Mouse (Mus musculus) hindbrain, embryonic 16.5 days (tissue): ENCODE data around the gene Fam19a1. TPM values are rescaled to one million over a fixed set of nuclear protein-coding genes. Genes with fewer than 3 reads are reported as not detected.

Source experiments
- ATAC-seq: fragments of 200-750 bp; cut with Nextera tagmentation; 2 replicates; pipeline ENCODE4 v1.8.0; 2017; ENCODE audit warnings: moderate TSS enrichment, moderate library complexity
- H3K27ac ChIP-seq: fragments of 300-500 bp; sonication (generic); 2 replicates; pipeline ENCODE4 v1.5.1; 2014; ENCODE audit warnings: low read depth, mild to moderate bottlenecking, control low read depth, low read length, moderate library complexity
- H3K27me3 ChIP-seq: fragments of 300-500 bp; sonication (generic); replicated peaks from 2 replicates; pipeline ENCODE4 v1.6.1; 2014; ENCODE audit warnings: low read length; ENCODE audit not compliant: control insufficient read depth, insufficient read depth
- H3K36me3 ChIP-seq: fragments of 300-500 bp; sonication (generic); 2 replicates; pipeline ENCODE4 v1.6.1; 2014; ENCODE audit warnings: mild to moderate bottlenecking, low read length, moderate library complexity, mixed read lengths; ENCODE audit not compliant: control insufficient read depth, insufficient read depth
- H3K4me1 ChIP-seq: fragments of 300-500 bp; sonication (generic); 2 replicates; pipeline ENCODE4 v1.6.1; 2014; ENCODE audit warnings: low read depth, low read length; ENCODE audit not compliant: control insufficient read depth, insufficient read depth
- H3K4me2 ChIP-seq: fragments of 300-500 bp; sonication (generic); 2 replicates; pipeline ENCODE4 v1.6.1; 2014; ENCODE audit warnings: mild to moderate bottlenecking, low read length, control low read depth, moderate library complexity
- H3K4me3 ChIP-seq: fragments of 300-500 bp; sonication (generic); 2 replicates; pipeline ENCODE4 v1.5.1; 2014; ENCODE audit warnings: mild to moderate bottlenecking, low read length, control low read depth, moderate library complexity
- H3K9ac ChIP-seq: fragments of 300-500 bp; sonication (generic); 2 replicates; pipeline ENCODE4 v1.6.1; 2014; ENCODE audit warnings: low read depth, mild to moderate bottlenecking, control low read depth, low read length, moderate library complexity
- H3K9me3 ChIP-seq: fragments of 300-500 bp; sonication (generic); 2 replicates; pipeline ENCODE4 v1.6.1; 2014; ENCODE audit warnings: mild to moderate bottlenecking, low read length, moderate library complexity; ENCODE audit not compliant: control insufficient read depth
- WGBS: fragments of 180-500 bp; shearing (Covaris S2); extraction: QIAGEN DNeasy Blood & Tissue Kit; methylation state at CpG from one replicate; pipeline ENCODE4 v1.1.7; 2014; 5-methylcytosine and 5-hydroxymethylcytosine counted together
- polyA plus RNA-seq: library from polyadenylated mRNA; unstranded; fragments of >200 nt; fragmentation: Nextera tagmentation; extraction: Ambion mirVana; gene quantifications from 2 replicates; pipeline ENCODE4 v1.2.1, GENCODE M21; 2015

The Fam19a1 gene
- polyA plus RNA-seq, 1 experiment from 2014 or later: 24.8 TPM

DNA sequence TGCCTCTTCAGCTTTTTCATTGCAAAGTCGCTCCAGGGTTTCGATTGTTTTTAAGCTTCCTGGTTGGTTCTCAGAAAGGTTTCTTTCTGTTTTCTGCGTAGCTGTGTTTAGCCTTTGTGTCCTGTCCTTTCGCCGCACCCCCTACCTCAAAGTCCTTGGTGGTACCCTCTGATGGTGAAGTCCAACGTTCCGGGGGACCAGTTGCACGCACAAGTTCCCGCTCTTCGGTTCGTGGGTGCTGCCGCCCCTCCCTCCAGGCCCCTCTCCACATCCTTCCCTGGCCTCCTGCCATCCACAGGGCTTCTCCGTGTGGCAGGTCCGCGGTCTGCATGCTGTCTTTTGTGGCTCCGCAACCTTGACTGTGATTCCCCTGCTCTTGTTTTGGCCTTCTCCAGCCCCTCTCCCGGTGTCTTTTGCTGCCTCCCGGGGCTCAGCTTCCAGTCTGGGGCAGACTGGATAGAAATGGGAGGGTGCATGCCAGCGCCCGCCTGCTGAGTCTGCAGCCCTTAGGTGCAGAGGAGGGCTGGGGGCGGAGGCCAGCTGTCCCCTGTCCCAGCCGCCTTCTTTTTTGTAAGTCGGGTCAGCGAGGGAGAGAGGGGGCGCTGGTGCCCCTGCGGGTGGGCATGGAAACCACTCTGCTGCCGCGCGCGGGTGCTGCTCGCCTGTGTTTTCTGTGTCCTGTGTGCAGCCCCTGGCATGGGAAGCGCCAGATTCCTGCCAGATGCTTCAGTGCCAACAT is 3.7 kb downstream of the Fam19a1 start:
- no peaks in the 10 kb centered on the region for H3K27me3 ChIP-seq
- peak overlapping the region; percentile 96 for H3K4me2 ChIP-seq
- peak overlapping the region; percentile 81 for H3K9ac ChIP-seq
- no peaks in the 10 kb centered on the region for H3K9me3 ChIP-seq
- peaks cover 2% of the 10 kb centered on the region for H3K4me1 ChIP-seq
- peak; percentile 86 for ATAC-seq
- H3K4me3 ChIP-seq: peak overlapping the region; percentile 62
- under 1% methylated on average over 30 of the region's 32 CpGs for WGBS
- no peaks in the 10 kb centered on the region for H3K36me3 ChIP-seq
- H3K27ac ChIP-seq: peak overlapping the region; percentile 78

DNA sequence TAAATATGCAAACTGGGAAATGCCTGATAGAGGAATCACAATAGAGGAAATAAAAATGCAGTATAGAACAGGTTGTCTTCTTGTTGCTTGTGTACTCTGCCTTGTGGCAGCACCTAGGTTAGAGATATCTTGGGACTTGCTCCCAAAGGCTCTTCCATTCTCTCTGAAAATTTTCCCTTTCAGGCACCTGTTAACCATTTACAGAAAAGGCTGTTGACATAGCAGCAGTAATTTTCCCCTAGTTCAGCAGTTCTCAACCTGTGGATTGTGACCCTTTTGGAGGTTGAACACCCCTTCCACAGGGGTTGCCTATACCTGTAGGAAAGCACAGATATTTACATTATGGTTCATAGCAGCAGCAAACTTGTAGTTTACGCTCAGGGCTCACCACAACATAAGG is 30.4 kb downstream of the Fam19a1 start:
- ATAC-seq: no peak
- Histone ChIP-seq H3K4me2 (no peak overlapping the region), H3K27me3 (no peaks in the 10 kb centered on the region), H3K36me3 (no peaks in the 10 kb centered on the region), H3K4me3 (no peak overlapping the region), H3K9ac (no peak overlapping the region), H3K9me3 (no peaks in the 10 kb centered on the region), H3K4me1 (no peaks in the 10 kb centered on the region), H3K27ac (no peak overlapping the region)
- whole genome bisulfite sequencing: 97% methylated on average over 1 of the region's 1 CpGs

DNA sequence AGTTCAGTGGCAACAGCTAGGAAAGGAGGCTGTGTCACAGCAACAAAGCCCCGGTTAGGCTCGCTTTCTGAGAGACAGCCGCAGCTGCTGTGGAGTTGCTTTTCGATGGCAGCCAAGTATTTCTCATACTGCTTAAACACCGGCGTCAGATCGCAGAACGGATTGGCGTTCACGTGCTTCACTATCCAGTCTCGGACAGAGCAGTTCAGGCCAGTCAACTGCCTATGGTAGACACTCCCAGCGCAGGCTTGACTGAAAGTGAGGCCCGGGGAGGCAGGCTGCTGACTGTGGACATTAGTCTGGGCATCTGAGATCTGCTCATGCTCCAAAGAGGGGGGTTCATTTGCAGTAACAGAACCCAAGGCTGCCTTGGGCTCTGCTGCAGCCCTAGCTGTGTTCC is 52.4 kb downstream of the Fam19a1 start:
- Histone ChIP-seq H3K4me3 (no peak overlapping the region), H3K27ac (no peak overlapping the region), H3K27me3 (no peaks in the 10 kb centered on the region), H3K4me2 (no peak overlapping the region), H3K9me3 (no peaks in the 10 kb centered on the region), H3K9ac (no peak overlapping the region), H3K4me1 (no peaks in the 10 kb centered on the region), H3K36me3 (no peaks in the 10 kb centered on the region)
- no peak for ATAC-seq
- 92% methylated on average over 13 of the region's 13 CpGs for WGBS

DNA sequence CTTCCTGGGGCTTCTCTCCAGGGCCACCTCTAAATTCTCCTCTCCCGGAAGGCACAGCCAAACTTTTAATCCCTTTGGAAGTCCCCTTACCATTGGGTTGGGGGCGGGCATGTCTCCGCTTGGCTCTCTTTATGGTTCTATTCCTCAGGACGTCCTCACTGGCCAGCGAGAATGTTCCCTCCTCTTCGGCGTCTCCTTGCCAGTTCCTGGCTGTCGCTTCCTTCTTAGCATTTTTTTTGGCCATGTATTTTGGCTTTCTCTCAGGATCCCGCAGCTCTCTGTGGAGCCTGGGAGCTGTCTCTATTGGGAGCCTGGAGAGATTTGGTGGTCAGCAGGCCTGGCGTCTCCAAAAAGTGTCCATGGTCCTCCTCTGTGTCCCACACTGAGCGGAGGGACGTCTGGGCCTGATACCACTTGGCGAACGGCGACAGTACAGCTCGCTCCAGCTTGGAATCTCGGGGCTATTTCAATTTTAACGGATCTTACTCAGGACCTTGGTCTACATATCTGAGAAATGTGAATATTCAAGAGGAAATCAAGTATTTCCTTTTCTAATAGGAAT is 52.9 kb downstream of the Fam19a1 start, which contains the start of gene 1700123L14Rik:
TSS of gene 1700123L14Rik (minus strand) at position 426 of the 562 bp plus-strand sequence.
- no peaks in the 10 kb centered on the region for H3K9me3 ChIP-seq
- no peak within 1 kb of the TSS for H3K27ac ChIP-seq
- H3K27me3 ChIP-seq: no peaks in the 10 kb centered on the region
- no peak for ATAC-seq
- no peak within 1 kb of the TSS for H3K4me3 ChIP-seq
- H3K4me2 ChIP-seq: no peak within 1 kb of the TSS
- H3K36me3 ChIP-seq: no peaks in the 10 kb centered on the region
- 85% methylated on average over 18 of the region's 18 CpGs for WGBS
- H3K4me1 ChIP-seq: no peaks in the 10 kb centered on the region
- no peak within 1 kb of the TSS for H3K9ac ChIP-seq

DNA sequence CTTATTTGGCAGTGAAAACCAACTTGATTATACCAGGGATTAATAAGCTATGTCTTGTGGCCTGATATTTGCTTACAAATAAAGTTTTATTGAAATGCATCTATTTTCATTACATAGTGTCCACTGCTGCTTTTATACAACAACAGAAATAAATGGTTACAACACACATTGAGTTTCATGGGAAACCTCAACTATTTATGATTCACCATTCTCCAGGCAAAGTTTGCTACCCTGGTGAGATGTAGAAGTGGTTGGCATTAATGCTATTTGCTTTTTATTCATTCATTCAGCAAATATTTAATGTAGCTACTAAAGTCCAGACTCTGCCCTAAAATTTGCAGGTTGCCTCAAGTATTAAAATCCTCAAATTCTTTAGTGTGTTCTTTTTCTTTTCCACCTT is 54.1 kb downstream of the Fam19a1 start:
- Histone ChIP-seq H3K36me3 (no peaks in the 10 kb centered on the region), H3K4me1 (no peaks in the 10 kb centered on the region), H3K4me2 (no peak overlapping the region), H3K4me3 (no peak overlapping the region), H3K9me3 (no peaks in the 10 kb centered on the region), H3K27me3 (no peaks in the 10 kb centered on the region), H3K9ac (no peak overlapping the region), H3K27ac (no peak overlapping the region)
- ATAC-seq: no peak

DNA sequence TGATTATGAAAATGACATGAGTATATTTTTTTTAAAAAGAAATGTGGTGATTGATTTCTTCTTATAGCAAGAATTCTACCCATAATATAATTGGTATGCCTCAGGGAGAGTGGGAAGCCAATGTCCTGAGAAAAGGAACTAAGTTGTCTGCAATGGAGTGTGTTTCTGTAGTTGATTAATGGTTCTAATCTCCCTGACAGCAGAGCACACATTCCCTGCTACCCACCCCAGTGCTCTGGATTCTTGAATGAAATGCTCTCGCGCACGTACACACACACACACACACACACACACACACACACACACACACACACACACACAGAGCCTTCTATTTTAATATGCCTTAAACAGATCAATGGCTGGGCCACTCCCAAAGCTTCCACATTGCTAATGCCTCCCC is 60.7 kb downstream of the Fam19a1 start:
- Histone ChIP-seq H3K9me3 (no peaks in the 10 kb centered on the region), H3K9ac (no peak overlapping the region), H3K4me3 (no peak overlapping the region), H3K36me3 (no peaks in the 10 kb centered on the region), H3K4me2 (no peak overlapping the region), H3K27ac (no peak overlapping the region), H3K27me3 (no peaks in the 10 kb centered on the region), H3K4me1 (no peaks in the 10 kb centered on the region)
- ATAC-seq: no peak
- WGBS: 86% methylated on average over 3 of the region's 3 CpGs

DNA sequence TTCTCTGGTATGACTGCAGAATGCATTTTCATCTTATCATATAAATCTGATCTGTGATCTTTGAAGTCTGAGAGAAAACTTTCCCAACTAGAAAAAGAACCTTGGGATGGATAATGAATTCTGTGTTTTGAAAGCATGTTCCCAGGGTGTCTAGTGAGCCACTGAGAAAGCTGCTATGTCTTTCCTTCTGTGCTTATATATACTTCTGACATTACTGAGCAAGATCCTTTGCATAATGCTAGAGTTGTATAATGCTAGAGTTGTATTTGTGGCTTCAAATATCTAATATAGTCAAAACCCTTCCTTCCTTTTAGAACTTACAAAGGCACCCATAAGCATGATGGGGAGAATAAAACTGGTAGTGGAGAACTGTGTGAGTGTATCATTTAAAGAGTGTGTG is 65.6 kb downstream of the Fam19a1 start:
- ATAC-seq: no peak
- Histone ChIP-seq H3K9me3 (no peaks in the 10 kb centered on the region), H3K4me1 (no peaks in the 10 kb centered on the region), H3K4me2 (no peak overlapping the region), H3K27ac (no peak overlapping the region), H3K27me3 (no peaks in the 10 kb centered on the region), H3K4me3 (no peak overlapping the region), H3K9ac (no peak overlapping the region), H3K36me3 (no peaks in the 10 kb centered on the region)

DNA sequence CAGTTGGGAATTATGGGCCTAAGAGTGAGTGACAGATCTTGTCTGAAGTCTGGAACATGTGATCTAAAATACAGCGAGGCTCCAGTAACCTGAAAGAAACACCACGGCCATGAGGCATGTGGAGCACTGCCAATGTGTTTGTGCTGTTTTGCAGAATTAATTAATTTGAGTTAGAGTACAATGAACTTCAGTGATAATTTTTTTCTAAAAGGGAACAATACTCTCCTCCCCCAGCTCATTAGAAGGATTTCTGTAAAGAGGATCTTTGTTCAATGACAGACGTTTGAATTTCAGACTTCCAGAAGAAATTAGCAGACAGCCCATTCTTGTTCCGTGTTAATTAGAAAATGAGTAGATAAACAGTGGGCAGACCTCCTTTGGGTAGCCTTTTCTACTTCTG is 70.4 kb downstream of the Fam19a1 start:
- ATAC-seq: no peak
- no peak overlapping the region for H3K4me2 ChIP-seq
- no peaks in the 10 kb centered on the region for H3K9me3 ChIP-seq
- H3K4me1 ChIP-seq: no peaks in the 10 kb centered on the region
- H3K9ac ChIP-seq: no peak overlapping the region
- WGBS: 40% methylated on average over 4 of the region's 4 CpGs
- H3K36me3 ChIP-seq: no peaks in the 10 kb centered on the region
- no peaks in the 10 kb centered on the region for H3K27me3 ChIP-seq
- no peak overlapping the region for H3K4me3 ChIP-seq
- no peak overlapping the region for H3K27ac ChIP-seq

DNA sequence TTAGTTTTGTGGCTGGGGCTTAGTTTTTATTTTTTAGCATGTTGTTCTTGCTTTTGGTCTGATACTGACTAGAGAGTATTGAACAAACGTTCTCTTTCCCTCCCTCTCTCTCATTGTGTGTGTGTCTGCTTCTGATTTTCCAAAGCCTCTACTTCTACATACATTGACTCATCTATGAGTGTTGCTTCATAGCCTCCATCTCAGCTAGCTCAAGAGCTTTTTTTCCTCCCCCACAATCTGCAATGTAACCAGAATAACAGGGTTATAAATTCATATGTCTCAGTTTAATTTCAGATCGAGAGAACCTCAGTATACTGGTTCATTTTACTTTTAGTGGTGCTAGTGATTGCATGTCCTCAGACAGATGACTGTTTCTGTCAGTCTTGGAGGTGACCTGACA is 73.6 kb downstream of the Fam19a1 start:
- no peak for ATAC-seq
- no peak overlapping the region for H3K9ac ChIP-seq
- no peaks in the 10 kb centered on the region for H3K36me3 ChIP-seq
- no peaks in the 10 kb centered on the region for H3K9me3 ChIP-seq
- H3K4me3 ChIP-seq: no peak overlapping the region
- H3K27me3 ChIP-seq: no peaks in the 10 kb centered on the region
- 79% methylated on average over 2 of the region's 2 CpGs for WGBS
- H3K4me1 ChIP-seq: no peaks in the 10 kb centered on the region
- no peak overlapping the region for H3K27ac ChIP-seq
- H3K4me2 ChIP-seq: no peak overlapping the region
